Mouse (Mus musculus) right cerebral cortex, postnatal 4 days (tissue): ENCODE data around the gene Jph4.

Source experiments
- DNase-seq: peaks from one replicate; pipeline ENCODE4 v3.0.0-alpha.2; 2022

The Jph4 gene

DNA sequence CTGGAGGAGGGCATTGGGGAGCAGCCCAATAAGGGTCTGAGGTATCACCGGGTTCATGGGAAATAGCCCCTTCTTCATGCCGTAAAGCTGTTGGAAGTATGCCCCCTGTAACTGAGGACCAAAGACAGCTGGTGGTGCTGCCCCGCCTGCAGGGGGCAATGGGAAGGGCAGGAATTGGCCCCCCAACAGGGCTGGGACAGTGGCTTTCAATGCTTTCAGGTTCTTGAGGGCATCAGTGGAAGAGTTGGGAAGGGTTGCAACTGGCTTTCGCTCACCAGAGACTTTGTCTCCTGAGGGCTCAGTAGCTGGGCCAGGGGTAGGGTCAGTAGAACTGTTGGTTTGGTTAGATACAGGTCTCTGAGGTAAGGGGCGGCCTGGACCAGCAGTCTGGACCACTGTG lies 53.6 kb downstream of the Jph4 start:
- DNase-seq = no peak

DNA sequence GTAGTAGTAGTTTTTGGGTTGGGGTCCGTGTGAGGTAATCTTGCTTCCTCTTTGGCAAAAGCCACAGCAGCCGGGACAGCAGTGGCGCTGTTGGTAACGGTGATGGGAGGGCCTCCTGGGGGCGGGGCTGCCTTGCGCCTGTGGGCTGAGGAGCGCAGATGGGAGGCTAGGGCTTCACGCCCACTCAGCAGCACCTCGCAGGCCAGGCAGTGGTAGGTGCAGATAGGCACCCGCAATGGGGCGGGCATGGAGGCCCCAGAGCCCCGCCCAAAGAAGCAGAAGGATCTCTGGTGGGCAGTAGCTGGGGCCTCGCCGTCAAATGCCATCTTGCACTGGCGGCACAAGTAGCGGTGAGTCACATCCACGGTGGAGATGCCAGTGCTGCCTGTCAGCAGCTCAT lies 54.1 kb downstream of the Jph4 start:
- DNase-seq = no peak

DNA sequence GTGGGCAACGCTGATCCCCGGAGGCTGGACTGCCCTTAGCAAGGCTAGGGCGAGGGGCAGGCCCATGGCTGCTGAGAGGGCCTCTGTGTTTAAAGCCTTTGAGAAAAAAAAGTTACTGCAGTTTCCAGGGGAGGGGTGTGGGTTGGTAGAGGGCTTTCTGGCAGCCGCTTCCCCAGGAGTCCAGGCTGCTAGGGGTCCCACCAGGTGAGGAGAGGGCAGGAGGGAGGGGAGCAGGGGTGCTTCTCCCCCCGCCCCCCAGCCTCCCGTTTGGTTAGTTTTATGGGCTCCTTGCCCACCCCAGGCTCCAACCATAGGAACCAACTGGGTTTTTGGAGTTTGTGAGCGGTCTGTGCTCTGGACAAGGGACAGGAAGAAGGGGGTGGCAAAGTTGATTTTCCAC lies 54.9 kb downstream of the Jph4 start:
- no peak for DNase-seq

DNA sequence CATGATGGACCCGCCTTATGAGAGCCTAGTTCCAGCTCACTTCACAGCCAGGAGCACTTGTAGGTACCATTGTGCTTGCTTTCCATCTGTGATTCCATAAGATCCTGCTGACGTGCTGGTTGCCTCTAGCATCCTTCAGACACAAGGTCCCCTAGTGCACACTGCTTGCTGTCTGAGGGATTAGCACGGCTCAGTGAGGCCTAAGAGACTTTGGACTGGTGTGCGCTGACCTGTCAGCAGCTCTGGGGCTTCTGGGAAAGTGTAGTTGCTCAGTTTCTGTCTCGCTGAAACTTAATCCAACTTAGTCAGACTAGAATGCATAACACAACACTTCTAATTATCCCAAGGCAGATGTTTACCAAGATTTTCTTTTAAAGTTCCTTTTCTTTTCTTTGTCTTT lies 56.8 kb downstream of the Jph4 start:
- no peak for DNase-seq

DNA sequence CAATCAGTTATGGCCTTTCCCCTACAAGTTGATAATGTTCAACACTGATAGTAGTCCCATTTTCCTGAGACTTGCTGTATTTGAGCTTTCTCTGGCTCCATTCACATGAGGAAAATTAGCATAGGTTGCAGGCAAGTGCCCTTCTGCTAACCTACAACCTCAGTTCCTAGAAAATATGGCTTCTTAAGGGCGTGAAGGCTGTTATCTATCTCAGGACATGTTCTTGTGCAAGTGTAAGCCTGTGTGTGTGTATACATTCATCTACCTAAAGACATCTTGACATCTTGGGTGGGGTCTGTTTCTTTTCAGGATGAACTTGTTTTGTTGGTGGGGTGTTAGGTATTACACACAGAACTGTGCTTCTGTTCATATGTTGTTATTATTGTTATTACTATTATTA lies 57.7 kb downstream of the Jph4 start:
- no peak for DNase-seq
